Mouse (Mus musculus): ENCODE measurements around the gene Kcnh3. TPM values are rescaled to one million over a fixed set of nuclear protein-coding genes. Genes with fewer than 3 reads are reported as not detected.

Kcnh3 gene
- 3.7 and 6.5 TPM in 2 replicates for polyA plus RNA-seq (2012; rRNA removed)

DNA sequence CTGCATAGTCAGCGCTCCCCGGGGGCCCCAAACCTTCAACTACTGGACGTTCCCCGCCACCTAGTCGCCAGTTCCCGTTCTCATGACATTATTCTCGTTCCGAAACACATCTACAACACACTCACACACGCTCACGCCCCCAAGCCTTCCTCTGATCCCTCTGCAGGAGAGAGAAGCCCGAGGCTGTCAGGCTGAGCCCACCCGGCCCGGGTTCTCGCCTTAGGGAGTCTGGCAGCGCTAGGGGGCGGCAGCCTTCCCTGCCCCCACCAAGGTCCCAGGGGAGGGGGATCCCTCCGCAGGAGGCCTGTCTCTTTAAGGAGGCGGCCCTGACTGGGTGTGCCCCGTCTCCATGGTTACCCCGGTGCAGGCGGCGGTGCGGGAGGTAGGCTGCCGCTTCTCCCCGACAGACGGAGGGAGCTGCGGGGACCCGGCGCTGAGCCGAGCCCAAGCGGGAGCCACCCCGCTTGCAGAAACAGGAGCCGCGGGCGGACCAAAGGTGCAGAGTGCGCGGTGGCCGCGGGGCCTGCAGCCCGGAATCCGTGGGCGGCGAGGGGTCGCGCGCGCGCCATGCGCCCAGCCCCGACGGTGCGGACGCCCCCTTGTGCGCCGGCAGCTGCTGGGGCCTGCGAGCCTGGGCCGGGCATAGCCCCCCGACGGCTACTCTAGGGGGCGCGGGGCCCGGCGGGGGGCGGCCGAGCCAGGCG lies at the start of gene Kcnh3:
Kcnh3 (plus strand) TSS at position 654 of the 704 bp plus-strand sequence.

DNA sequence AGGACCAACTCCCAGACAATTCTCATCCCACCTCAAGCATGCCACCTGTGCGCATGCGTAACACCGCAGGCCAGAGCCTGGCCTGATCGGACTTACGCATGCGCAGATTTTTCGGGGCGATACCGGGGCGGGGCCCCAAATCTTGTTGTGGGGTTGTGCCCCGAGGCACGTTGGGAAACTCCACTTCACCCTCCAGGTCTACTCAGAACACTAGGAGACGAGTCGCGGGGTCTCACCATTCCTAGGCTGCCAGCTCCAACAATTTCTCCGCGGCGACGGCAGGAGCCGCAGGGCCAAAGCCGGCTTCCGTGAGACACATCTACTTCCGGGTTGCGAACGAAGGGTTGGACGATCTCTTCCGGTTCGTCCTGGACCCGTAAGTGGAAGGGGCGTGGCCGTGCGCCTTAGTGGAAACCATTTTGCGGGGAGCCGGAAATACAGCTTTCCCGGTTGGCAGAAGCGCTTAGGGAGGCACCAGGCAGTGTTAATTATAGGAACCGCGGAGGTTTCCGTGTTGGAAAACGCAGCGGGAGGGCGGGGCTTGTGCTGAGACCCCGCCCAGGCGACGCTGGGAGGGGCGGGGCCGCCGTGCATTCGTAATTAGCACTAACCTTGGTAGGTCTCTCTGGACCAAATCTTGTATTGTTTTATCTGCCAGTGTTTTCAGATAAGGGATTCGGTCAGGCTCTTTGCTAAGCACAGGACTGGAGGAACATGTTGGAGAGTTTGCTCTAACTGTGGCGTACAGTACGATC lies 27.1 kb downstream of the Kcnh3 start, which contains the start of gene Mcrs1:
Mcrs1 (minus strand) TSS at position 336 of the 755 bp plus-strand sequence.

Other genes starting within 250 kb of the Kcnh3 start
- 74.8 and 77.4 TPM in 2 replicates for gene Tuba1c, start 195.0 kb upstream of the Kcnh3 start, polyA plus RNA-seq (2012; rRNA removed)
- gene Prph, start 169.7 kb upstream of the Kcnh3 start, polyA plus RNA-seq (2012; rRNA removed): 36.0 and 115 TPM in 2 replicates
- 23.7 and 25.3 TPM in 2 replicates for gene Troap, start 150.3 kb upstream of the Kcnh3 start, polyA plus RNA-seq (2012; rRNA removed)
- gene C1ql4, start 137.0 kb upstream of the Kcnh3 start, polyA plus RNA-seq (2012; rRNA removed): 7.7 and 12.3 TPM in 2 replicates
- gene Dnajc22, start 131.7 kb upstream of the Kcnh3 start, polyA plus RNA-seq (2012; rRNA removed): 0.86 and 0.96 TPM in 2 replicates
- 48.2 and 52.8 TPM in 2 replicates for gene Spats2, start 98.9 kb upstream of the Kcnh3 start, polyA plus RNA-seq (2012; rRNA removed)
- 131 and 143 TPM in 2 replicates for gene Mcrs1, start 27.1 kb downstream of the Kcnh3 start, polyA plus RNA-seq (2012; rRNA removed)
- 206 and 211 TPM in 2 replicates for gene Prpf40b, start 70.2 kb downstream of the Kcnh3 start, polyA plus RNA-seq (2012; rRNA removed)
- gene Fam186b, start 71.0 kb downstream of the Kcnh3 start, polyA plus RNA-seq (2012; rRNA removed): 0.34 and 0.36 TPM in 2 replicates
- gene Fmnl3, start 145.6 kb downstream of the Kcnh3 start, polyA plus RNA-seq (2012; rRNA removed): 25.0 and 32.9 TPM in 2 replicates
- gene Tmbim6, start 168.0 kb downstream of the Kcnh3 start, polyA plus RNA-seq (2012; rRNA removed): 173 and 181 TPM in 2 replicates
- 19.7 and 23.8 TPM in 2 replicates for gene Nckap5l, start 232.9 kb downstream of the Kcnh3 start, polyA plus RNA-seq (2012; rRNA removed)
- 13.6 and 15.7 TPM in 2 replicates for gene Bcdin3d, start 249.9 kb downstream of the Kcnh3 start, polyA plus RNA-seq (2012; rRNA removed)

Data from central nervous system, embryonic 14 days (tissue).